Mouse (Mus musculus) heart, adult 2 months (tissue): ENCODE results near the gene Nr2e1. TPM values are rescaled to one million over a fixed set of nuclear protein-coding genes. Genes with fewer than 3 reads are reported as not detected.

Source experiments
- DNase-seq, 2 experiments: peaks; one replicate each; pipeline ENCODE4 v3.0.0; 2021
- H3K27ac ChIP-seq: fragments of 200-600 bp; 2 replicates; pipeline ENCODE4 v1.8.1; 2022
- H3K27me3 ChIP-seq: fragments of 200-500 bp; 2 replicates; pipeline ENCODE4 v1.6.1; 2012; ENCODE audit warnings: mild to moderate bottlenecking, low read length, inconsistent platforms, mixed read lengths; ENCODE audit not compliant: control insufficient read depth, insufficient read depth
- H3K36me3 ChIP-seq: fragments of 200-500 bp; 2 replicates; pipeline ENCODE4 v1.6.1; 2012; ENCODE audit warnings: low read length, inconsistent platforms; ENCODE audit not compliant: control insufficient read depth, insufficient read depth
- H3K4me1 ChIP-seq: fragments of 200-500 bp; 2 replicates; pipeline ENCODE4 v1.6.1; 2011; ENCODE audit warnings: low read length; ENCODE audit not compliant: control insufficient read depth, insufficient read depth
- H3K4me3 ChIP-seq: fragments of 200-600 bp; 2 replicates; pipeline ENCODE4 v1.8.1; 2022
- H3K79me2 ChIP-seq: fragments of 200-500 bp; replicated peaks from 2 replicates; pipeline ENCODE4 v1.6.1; 2012; ENCODE audit warnings: mild to moderate bottlenecking, inconsistent platforms, low read length, moderate library complexity, mixed read lengths; ENCODE audit not compliant: control insufficient read depth, insufficient read depth
- H3K9ac ChIP-seq: fragments of 200-500 bp; 2 replicates; pipeline ENCODE4 v1.6.1; 2012; ENCODE audit warnings: low read depth, mild to moderate bottlenecking, control low read depth, inconsistent platforms, low read length, mixed read lengths
- CTCF ChIP-seq: fragments of 200-600 bp; IDR thresholded peaks from 2 replicates; pipeline ENCODE4 v1.8.1; 2022; ENCODE audit warnings: antibody characterized with exemption, mild to moderate bottlenecking, moderate library complexity
- EP300 ChIP-seq: fragments of 200-500 bp; IDR thresholded peaks from 2 replicates; pipeline ENCODE4 v1.6.1; 2011; ENCODE audit warnings: low read depth, low read length, control low read depth; ENCODE audit not compliant: insufficient read depth
- POLR2A ChIP-seq: fragments of 200-500 bp; IDR thresholded peaks from 2 replicates; pipeline ENCODE4 v1.6.1; 2011; ENCODE audit warnings: mild to moderate bottlenecking, low read depth, low read length, control low read depth; ENCODE audit not compliant: insufficient read depth
- WGBS: fragments of 180-500 bp; shearing (Covaris S2); methylation state at CpG from one replicate; pipeline ENCODE4 v1.1.7; 2018; 5-methylcytosine and 5-hydroxymethylcytosine counted together
- intact Hi-C: fragments of 180-260 bp; cut with DNase I; formaldehyde crosslinking; loops from one replicate; pipeline ENCODE4 v1.15.1; 2025
- polyA plus RNA-seq: library from polyadenylated mRNA; depleted of rRNA; stranded (reverse); fragments of >200 nt; gene quantifications from 2 replicates; pipeline ENCODE4 v1.2.3, GENCODE M21; 2012; rRNA removed
- total RNA-seq, 2 experiments: library from RNA; stranded (reverse); gene quantifications; 2 replicates each; pipeline ENCODE4 v1.2.3; 2021

Nr2e1 gene
- total and polyA plus RNA-seq, 3 experiments, result not detected

GRCm38 (mm10) chr10:42522912-42523311 lies 60.5 kb downstream of the Nr2e1 start:
- H3K27me3 ChIP-seq, result no peaks in the 10 kb centered on the region
- H3K36me3 ChIP-seq, result peaks cover 18% of the 10 kb centered on the region
- intact Hi-C loops, result no loop called here
- TF ChIP-seq CTCF (peak; percentile 56), EP300 (no peak)
- H3K9ac ChIP-seq, result no peak overlapping the region
- no peak for DNase-seq
- H3K27ac ChIP-seq, result no peak overlapping the region
- H3K4me1 ChIP-seq, result peaks cover 7% of the 10 kb centered on the region
- H3K4me3 ChIP-seq, result no peak overlapping the region
- peaks cover 5% of the 10 kb centered on the region for H3K79me2 ChIP-seq
- WGBS, result 32% methylated on average over 2 of the region's 2 CpGs

DNA sequence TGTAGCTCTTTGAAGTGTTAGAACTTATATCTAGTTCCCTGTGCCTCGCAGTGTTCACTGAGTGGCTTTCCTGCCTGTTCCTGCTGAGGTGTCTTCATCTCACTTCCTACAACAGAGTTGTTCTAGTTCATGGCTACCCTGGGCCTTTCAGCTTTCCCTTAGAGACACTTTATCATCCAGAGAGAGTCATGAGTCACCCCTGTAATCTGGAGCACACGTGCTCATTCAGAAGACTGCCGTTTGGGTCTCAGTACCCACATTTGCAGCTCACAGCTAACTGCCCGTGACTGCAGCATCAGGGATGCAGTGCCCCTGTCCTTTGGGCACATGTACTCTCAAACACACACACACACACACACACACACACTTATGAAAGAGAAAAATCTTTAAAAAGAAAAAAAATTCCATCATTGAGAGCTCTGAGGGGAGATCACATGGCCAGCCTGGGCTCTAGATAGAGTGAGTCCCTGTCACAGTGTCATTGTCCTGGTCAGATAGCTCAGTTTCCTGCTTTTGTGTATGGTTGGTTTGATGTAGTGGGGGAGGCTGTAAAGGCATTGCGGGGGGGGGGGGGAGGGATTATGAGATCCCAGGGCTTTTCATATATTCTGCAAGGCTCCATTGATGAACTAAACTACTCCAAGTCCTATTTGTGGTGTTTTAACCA lies 62.0 kb downstream of the Nr2e1 start:
- Histone ChIP-seq H3K9ac (no peak overlapping the region), H3K27me3 (no peaks in the 10 kb centered on the region), H3K36me3 (peaks cover 18% of the 10 kb centered on the region), H3K27ac (no peak overlapping the region), H3K4me1 (peaks cover 7% of the 10 kb centered on the region), H3K79me2 (peaks cover 5% of the 10 kb centered on the region), H3K4me3 (no peak overlapping the region)
- no peak for TF ChIP-seq CTCF
- no peak for TF ChIP-seq POLR2A
- TF ChIP-seq EP300, result no peak
- intact Hi-C loops, result no loop called here
- WGBS, result 30% methylated on average over 5 of the region's 5 CpGs
- no peak for DNase-seq

- intact Hi-C loops, result no loop called here
- TF ChIP-seq CTCF (no peak), POLR2A (no peak), EP300 (no peak)
- H3K4me1 ChIP-seq, result peaks cover 7% of the 10 kb centered on the region
- H3K27ac ChIP-seq, result no peak overlapping the region
- DNase-seq, result no peak
- H3K27me3 ChIP-seq, result no peaks in the 10 kb centered on the region
- peaks cover 23% of the 10 kb centered on the region for H3K36me3 ChIP-seq
- 72% methylated on average over 8 of the region's 8 CpGs for WGBS
- H3K4me3 ChIP-seq, result no peak overlapping the region
- peaks cover 10% of the 10 kb centered on the region; the same call in 1 of the 2 replicates for H3K79me2 ChIP-seq
- H3K9ac ChIP-seq, result no peak overlapping the region
These were observed 65.1 kb downstream of the Nr2e1 start for GRCm38 (mm10) chr10:42518363-42518762.

DNA sequence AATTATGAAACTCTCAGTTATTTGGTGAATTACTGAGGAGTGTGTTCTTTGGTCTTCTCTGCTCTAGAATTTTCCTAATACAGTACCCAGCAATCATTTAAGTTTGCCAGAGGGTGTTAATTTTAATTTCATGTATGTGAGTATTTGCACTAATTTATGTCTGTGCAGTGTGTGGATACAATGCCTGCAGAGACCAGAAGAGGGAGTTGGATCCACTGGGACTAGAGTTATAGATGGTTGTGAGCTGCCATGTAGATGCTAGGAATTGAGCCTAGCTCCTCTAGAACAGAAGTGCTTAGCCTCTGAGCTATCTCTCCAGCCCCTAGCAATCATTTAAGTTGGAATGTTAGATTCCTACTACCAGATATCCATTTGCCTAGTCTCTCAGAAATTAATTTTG lies 69.3 kb downstream of the Nr2e1 start:
- intact Hi-C loops, result no loop called here
- Histone ChIP-seq H3K27me3 (no peaks in the 10 kb centered on the region), H3K4me3 (no peak overlapping the region), H3K4me1 (no peaks in the 10 kb centered on the region; the same call in none of the 2 replicates), H3K79me2 (peaks cover 11% of the 10 kb centered on the region), H3K9ac (no peak overlapping the region), H3K36me3 (peaks cover 11% of the 10 kb centered on the region), H3K27ac (no peak overlapping the region)
- TF ChIP-seq EP300, result no peak
- TF ChIP-seq POLR2A, result no peak
- peak; percentile 32 for TF ChIP-seq CTCF
- DNase-seq, result no peak

Other genes with a start within 250 kb of the Nr2e1 start
- gene Afg1l, start 105.1 kb downstream of the Nr2e1 start, total RNA-seq, result 10 to 100 TPM; 28.6 to 31.3 TPM
- 22.3 and 36.8 TPM in 2 replicates for gene Afg1l, start 105.1 kb downstream of the Nr2e1 start, polyA plus RNA-seq
- gene Snx3, start 81.6 kb downstream of the Nr2e1 start, total RNA-seq, result 100 to 1,000 TPM; 164 to 179 TPM
- gene Snx3, start 81.6 kb downstream of the Nr2e1 start, polyA plus RNA-seq, result 258 and 403 TPM in 2 replicates
- 10 to 100 TPM; 18.0 to 19.2 TPM for gene Ostm1, start 190 bp upstream of the Nr2e1 start, total RNA-seq
- gene Ostm1, start 190 bp upstream of the Nr2e1 start, polyA plus RNA-seq, result 14.0 and 18.4 TPM in 2 replicates
- gene Sec63, start 177.9 kb upstream of the Nr2e1 start, total RNA-seq, result 10 to 100 TPM; 30.0 to 37.6 TPM
- 6.0 and 11.8 TPM in 2 replicates for gene Sec63, start 177.9 kb upstream of the Nr2e1 start, polyA plus RNA-seq